Mouse (Mus musculus): ENCODE measurements around the gene Fat3. TPM values are rescaled to one million over a fixed set of nuclear protein-coding genes. Genes with fewer than 3 reads are reported as not detected.

Fat3 gene
- polyA plus RNA-seq, 1 experiment from 2014 or later = 0.54 TPM

GRCm38 (mm10) chr9:16114821-16115485 is 386.1 kb downstream of the Fat3 start:
- Histone ChIP-seq H3K27ac (ENCODE audit: low read length) (peak overlapping the region; percentile 61), H3K9ac (ENCODE audit: low read length) (no peak overlapping the region), H3K4me2 (ENCODE audit: low read depth, low read length) (no peak overlapping the region), H3K4me3 (ENCODE audit: low read length) (no peak overlapping the region), H3K9me3 (ENCODE audit: control insufficient read depth, low read length) (no peaks in the 10 kb centered on the region), H3K36me3 (ENCODE audit: control insufficient read depth, insufficient read depth, low read length) (no peaks in the 10 kb centered on the region), H3K27me3 (ENCODE audit: control insufficient read depth, insufficient read depth, low read depth, low read length) (no peaks in the 10 kb centered on the region), H3K4me1 (replicated peaks; ENCODE audit: control insufficient read depth, insufficient read depth, low read length) (peaks cover 3% of the 10 kb centered on the region; the same call in 1 of the 2 replicates)
- ATAC-seq (ENCODE audit: low read depth) = peak; percentile 88
- 34% methylated on average over 7 of the region's 7 CpGs for WGBS

GRCm38 (mm10) chr9:16113936-16114642 is 387.0 kb downstream of the Fat3 start:
- Histone ChIP-seq H3K4me2 (ENCODE audit: low read depth, low read length) (no peak overlapping the region), H3K27me3 (ENCODE audit: control insufficient read depth, insufficient read depth, low read depth, low read length) (no peaks in the 10 kb centered on the region), H3K4me3 (ENCODE audit: low read length) (no peak overlapping the region), H3K36me3 (ENCODE audit: control insufficient read depth, insufficient read depth, low read length) (no peaks in the 10 kb centered on the region), H3K9me3 (ENCODE audit: control insufficient read depth, low read length) (no peaks in the 10 kb centered on the region), H3K27ac (ENCODE audit: low read length) (peak overlapping the region; percentile 57; the same call in 1 of the 2 replicates), H3K4me1 (replicated peaks; ENCODE audit: control insufficient read depth, insufficient read depth, low read length) (peaks cover 3% of the 10 kb centered on the region; the same call in 1 of the 2 replicates), H3K9ac (ENCODE audit: low read length) (no peak overlapping the region)
- WGBS = 70% methylated on average over 4 of the region's 4 CpGs
- ATAC-seq (ENCODE audit: low read depth) = peak; percentile 54

GRCm38 (mm10) chr9:16107900-16108299 is 393.2 kb downstream of the Fat3 start:
- no peak for ATAC-seq (ENCODE audit: low read depth)
- H3K27me3 ChIP-seq (ENCODE audit: control insufficient read depth, insufficient read depth, low read depth, low read length) = no peaks in the 10 kb centered on the region
- H3K27ac ChIP-seq (ENCODE audit: low read length) = no peak overlapping the region
- H3K4me1 ChIP-seq (replicated peaks; ENCODE audit: control insufficient read depth, insufficient read depth, low read length) = no peaks in the 10 kb centered on the region
- H3K4me3 ChIP-seq (ENCODE audit: low read length) = no peak overlapping the region
- WGBS = 28% methylated on average over 5 of the region's 5 CpGs
- no peaks in the 10 kb centered on the region for H3K9me3 ChIP-seq (ENCODE audit: control insufficient read depth, low read length)
- H3K4me2 ChIP-seq (ENCODE audit: low read depth, low read length) = no peak overlapping the region
- H3K9ac ChIP-seq (ENCODE audit: low read length) = no peak overlapping the region
- H3K36me3 ChIP-seq (ENCODE audit: control insufficient read depth, insufficient read depth, low read length) = no peaks in the 10 kb centered on the region

- Histone ChIP-seq H3K36me3 (ENCODE audit: control insufficient read depth, insufficient read depth, low read length) (no peaks in the 10 kb centered on the region), H3K27me3 (ENCODE audit: control insufficient read depth, insufficient read depth, low read depth, low read length) (no peaks in the 10 kb centered on the region), H3K4me3 (ENCODE audit: low read length) (no peak overlapping the region), H3K9ac (ENCODE audit: low read length) (no peak overlapping the region), H3K4me2 (ENCODE audit: low read depth, low read length) (no peak overlapping the region), H3K9me3 (ENCODE audit: control insufficient read depth, low read length) (no peaks in the 10 kb centered on the region), H3K4me1 (replicated peaks; ENCODE audit: control insufficient read depth, insufficient read depth, low read length) (no peaks in the 10 kb centered on the region), H3K27ac (ENCODE audit: low read length) (no peak overlapping the region)
- ATAC-seq (ENCODE audit: low read depth) = no peak
- WGBS = 46% methylated on average over 5 of the region's 5 CpGs
Observed at GRCm38 (mm10) chr9:16107386-16107785, 393.7 kb downstream of the Fat3 start.

GRCm38 (mm10) chr9:16098553-16098952 is 402.5 kb downstream of the Fat3 start:
- no peak for ATAC-seq (ENCODE audit: low read depth)
- Histone ChIP-seq H3K27ac (ENCODE audit: low read length) (no peak overlapping the region), H3K9me3 (ENCODE audit: control insufficient read depth, low read length) (no peaks in the 10 kb centered on the region), H3K4me1 (replicated peaks; ENCODE audit: control insufficient read depth, insufficient read depth, low read length) (no peaks in the 10 kb centered on the region), H3K4me3 (ENCODE audit: low read length) (no peak overlapping the region), H3K27me3 (ENCODE audit: control insufficient read depth, insufficient read depth, low read depth, low read length) (no peaks in the 10 kb centered on the region), H3K4me2 (ENCODE audit: low read depth, low read length) (no peak overlapping the region), H3K9ac (ENCODE audit: low read length) (no peak overlapping the region), H3K36me3 (ENCODE audit: control insufficient read depth, insufficient read depth, low read length) (no peaks in the 10 kb centered on the region)
- WGBS = 61% methylated on average over 2 of the region's 2 CpGs

GRCm38 (mm10) chr9:16093047-16093668 is 407.9 kb downstream of the Fat3 start:
- Histone ChIP-seq H3K4me3 (ENCODE audit: low read length) (no peak overlapping the region), H3K4me1 (replicated peaks; ENCODE audit: control insufficient read depth, insufficient read depth, low read length) (no peaks in the 10 kb centered on the region), H3K4me2 (ENCODE audit: low read depth, low read length) (no peak overlapping the region), H3K27me3 (ENCODE audit: control insufficient read depth, insufficient read depth, low read depth, low read length) (no peaks in the 10 kb centered on the region), H3K9me3 (ENCODE audit: control insufficient read depth, low read length) (no peaks in the 10 kb centered on the region), H3K9ac (ENCODE audit: low read length) (no peak overlapping the region), H3K36me3 (ENCODE audit: control insufficient read depth, insufficient read depth, low read length) (no peaks in the 10 kb centered on the region), H3K27ac (ENCODE audit: low read length) (no peak overlapping the region)
- 68% methylated on average over 8 of the region's 8 CpGs for WGBS
- ATAC-seq (ENCODE audit: low read depth) = no peak

GRCm38 (mm10) chr9:16092051-16092967 is 408.8 kb downstream of the Fat3 start:
- WGBS = 47% methylated on average over 5 of the region's 5 CpGs
- Histone ChIP-seq H3K4me2 (ENCODE audit: low read depth, low read length) (no peak overlapping the region), H3K4me3 (ENCODE audit: low read length) (no peak overlapping the region), H3K9ac (ENCODE audit: low read length) (no peak overlapping the region), H3K4me1 (replicated peaks; ENCODE audit: control insufficient read depth, insufficient read depth, low read length) (no peaks in the 10 kb centered on the region), H3K27me3 (ENCODE audit: control insufficient read depth, insufficient read depth, low read depth, low read length) (no peaks in the 10 kb centered on the region), H3K27ac (ENCODE audit: low read length) (no peak overlapping the region), H3K9me3 (ENCODE audit: control insufficient read depth, low read length) (no peaks in the 10 kb centered on the region), H3K36me3 (ENCODE audit: control insufficient read depth, insufficient read depth, low read length) (no peaks in the 10 kb centered on the region)
- no peak for ATAC-seq (ENCODE audit: low read depth)

GRCm38 (mm10) chr9:16079292-16079691 is 421.8 kb downstream of the Fat3 start:
- 46% methylated on average over 2 of the region's 2 CpGs for whole genome bisulfite sequencing

More at GRCm38 (mm10) chr9:16079292-16079691, 421.8 kb downstream of the Fat3 start:
- Histone ChIP-seq H3K27me3 (ENCODE audit: control insufficient read depth, insufficient read depth, low read depth, low read length) (no peaks in the 10 kb centered on the region), H3K27ac (ENCODE audit: low read length) (no peak overlapping the region), H3K4me3 (ENCODE audit: low read length) (no peak overlapping the region), H3K9ac (ENCODE audit: low read length) (no peak overlapping the region), H3K9me3 (ENCODE audit: control insufficient read depth, low read length) (no peaks in the 10 kb centered on the region), H3K4me1 (replicated peaks; ENCODE audit: control insufficient read depth, insufficient read depth, low read length) (no peaks in the 10 kb centered on the region), H3K4me2 (ENCODE audit: low read depth, low read length) (no peak overlapping the region), H3K36me3 (ENCODE audit: control insufficient read depth, insufficient read depth, low read length) (no peaks in the 10 kb centered on the region)
- no peak for ATAC-seq (ENCODE audit: low read depth)
